Mouse (Mus musculus): Measurements from ENCODE around the gene Gm45785. TPM values are rescaled to one million over a fixed set of nuclear protein-coding genes. Genes with fewer than 3 reads are reported as not detected.
A peak's percentile ranks its signal among the peaks of the same experiment; 100 is the strongest.

Gm45785 gene
- polyA plus RNA-seq, 1 experiment, result not detected

- H3K4me3 ChIP-seq (ENCODE audit: insufficient read depth, low read length), result no peak overlapping the region
- TF ChIP-seq POLR2A (IDR thresholded peaks at IDR 0.05; ENCODE audit: low read depth, low read length), result no peak
- TF ChIP-seq CTCF (IDR thresholded peaks at IDR 0.05; ENCODE audit: borderline replicate concordance, insufficient read depth, low read length), result no peak
- no peaks in the 10 kb centered on the region for H3K4me1 ChIP-seq (ENCODE audit: control insufficient read depth, insufficient read depth, low read length)
- H3K27ac ChIP-seq (ENCODE audit: insufficient read depth, low read length), result no peak overlapping the region
These were observed 20.4 kb downstream of the Gm45785 start for GRCm38 (mm10) chr7:140835758-140836087.

GRCm38 (mm10) chr7:140834968-140835757 is 21.0 kb downstream of the Gm45785 start, which contains the start of gene Urah:
Gene Urah, plus strand, starts transcription at chr7:140835018.
- no peak for TF ChIP-seq CTCF (IDR thresholded peaks at IDR 0.05; ENCODE audit: borderline replicate concordance, insufficient read depth, low read length)
- Histone ChIP-seq H3K4me1 (ENCODE audit: control insufficient read depth, insufficient read depth, low read length) (no peaks in the 10 kb centered on the region), H3K4me3 (ENCODE audit: insufficient read depth, low read length) (no peak within 1 kb of the TSS), H3K27ac (ENCODE audit: insufficient read depth, low read length) (no peak within 1 kb of the TSS)

- H3K4me3 ChIP-seq (ENCODE audit: insufficient read depth, low read length), result no peak overlapping the region
- no peaks in the 10 kb centered on the region for H3K4me1 ChIP-seq (ENCODE audit: control insufficient read depth, insufficient read depth, low read length)
- no peak for TF ChIP-seq CTCF (IDR thresholded peaks at IDR 0.05; ENCODE audit: borderline replicate concordance, insufficient read depth, low read length)
- TF ChIP-seq POLR2A (IDR thresholded peaks at IDR 0.05; ENCODE audit: low read depth, low read length), result no peak
- H3K27ac ChIP-seq (ENCODE audit: insufficient read depth, low read length), result no peak overlapping the region
These were observed 22.8 kb downstream of the Gm45785 start for GRCm38 (mm10) chr7:140833341-140833740.

GRCm38 (mm10) chr7:140831447-140831846 is 24.7 kb downstream of the Gm45785 start:
- H3K27ac ChIP-seq (ENCODE audit: insufficient read depth, low read length), result no peak overlapping the region
- no peak overlapping the region for H3K4me3 ChIP-seq (ENCODE audit: insufficient read depth, low read length)
- H3K4me1 ChIP-seq (ENCODE audit: control insufficient read depth, insufficient read depth, low read length), result no peaks in the 10 kb centered on the region
- no peak for TF ChIP-seq CTCF (IDR thresholded peaks at IDR 0.05; ENCODE audit: borderline replicate concordance, insufficient read depth, low read length)
- TF ChIP-seq POLR2A (IDR thresholded peaks at IDR 0.05; ENCODE audit: low read depth, low read length), result no peak

GRCm38 (mm10) chr7:140828171-140828881 is 27.8 kb downstream of the Gm45785 start:
- Histone ChIP-seq H3K4me1 (ENCODE audit: control insufficient read depth, insufficient read depth, low read length) (no peaks in the 10 kb centered on the region), H3K4me3 (ENCODE audit: insufficient read depth, low read length) (no peak overlapping the region)
- TF ChIP-seq POLR2A (IDR thresholded peaks at IDR 0.05; ENCODE audit: low read depth, low read length), result no peak
- TF ChIP-seq CTCF (IDR thresholded peaks at IDR 0.05; ENCODE audit: borderline replicate concordance, insufficient read depth, low read length), result no peak

GRCm38 (mm10) chr7:140822731-140823130 is 33.4 kb downstream of the Gm45785 start:
- Histone ChIP-seq H3K27ac (ENCODE audit: insufficient read depth, low read length) (no peak overlapping the region), H3K4me3 (ENCODE audit: insufficient read depth, low read length) (no peak overlapping the region), H3K4me1 (ENCODE audit: control insufficient read depth, insufficient read depth, low read length) (no peaks in the 10 kb centered on the region)
- TF ChIP-seq CTCF (IDR thresholded peaks at IDR 0.05; ENCODE audit: borderline replicate concordance, insufficient read depth, low read length) (no peak), POLR2A (IDR thresholded peaks at IDR 0.05; ENCODE audit: low read depth, low read length) (no peak)

More at GRCm38 (mm10) chr7:140828171-140828881, 27.8 kb downstream of the Gm45785 start:
- no peak overlapping the region for H3K27ac ChIP-seq (ENCODE audit: insufficient read depth, low read length)

GRCm38 (mm10) chr7:140821653-140822329 is 34.3 kb downstream of the Gm45785 start, which contains the start of gene Zfp941:
Gene Zfp941, minus strand, starts transcription at chr7:140822178.
- peak within 1 kb of the TSS; percentile 39 for H3K4me3 ChIP-seq (ENCODE audit: insufficient read depth, low read length)
- no peaks in the 10 kb centered on the region for H3K4me1 ChIP-seq (ENCODE audit: control insufficient read depth, insufficient read depth, low read length)
- TF ChIP-seq POLR2A (IDR thresholded peaks at IDR 0.05; ENCODE audit: low read depth, low read length) (peak; percentile 56), CTCF (IDR thresholded peaks at IDR 0.05; ENCODE audit: borderline replicate concordance, insufficient read depth, low read length) (no peak)
- H3K27ac ChIP-seq (ENCODE audit: insufficient read depth, low read length), result peak within 1 kb of the TSS; percentile 1; the same call in 1 of the 2 replicates

- H3K4me1 ChIP-seq (ENCODE audit: control insufficient read depth, insufficient read depth, low read length), result no peaks in the 10 kb centered on the region
- TF ChIP-seq CTCF (IDR thresholded peaks at IDR 0.05; ENCODE audit: borderline replicate concordance, insufficient read depth, low read length) (no peak), POLR2A (IDR thresholded peaks at IDR 0.05; ENCODE audit: low read depth, low read length) (no peak)
- H3K4me3 ChIP-seq (ENCODE audit: insufficient read depth, low read length), result peak overlapping the region; percentile 39
- no peak overlapping the region for H3K27ac ChIP-seq (ENCODE audit: insufficient read depth, low read length)
These were observed 34.9 kb downstream of the Gm45785 start for GRCm38 (mm10) chr7:140821305-140821652.

GRCm38 (mm10) chr7:140820173-140820572 is 36.0 kb downstream of the Gm45785 start:
- Histone ChIP-seq H3K4me3 (ENCODE audit: insufficient read depth, low read length) (no peak overlapping the region), H3K27ac (ENCODE audit: insufficient read depth, low read length) (no peak overlapping the region), H3K4me1 (ENCODE audit: control insufficient read depth, insufficient read depth, low read length) (no peaks in the 10 kb centered on the region)
- TF ChIP-seq POLR2A (IDR thresholded peaks at IDR 0.05; ENCODE audit: low read depth, low read length), result no peak
- TF ChIP-seq CTCF (IDR thresholded peaks at IDR 0.05; ENCODE audit: borderline replicate concordance, insufficient read depth, low read length), result no peak
